Mouse (Mus musculus) granulocyte monocyte progenitor cell, adult 5-6 weeks (primary cell): Measurements from ENCODE around the gene Apobec3. TPM values are rescaled to one million over a fixed set of nuclear protein-coding genes. Genes with fewer than 3 reads are reported as not detected.
"Not testable (repeated sequence)": the region's sequence is repeated elsewhere in the genome, so short reads cannot be mapped to it uniquely, and the experiment has no call there.

Source experiments
- ATAC-seq: replicated peaks from 2 replicates; pipeline ENCODE4 v1.8.0; 2016; ENCODE audit warnings: mild to moderate bottlenecking, moderate TSS enrichment, inconsistent platforms; ENCODE audit not compliant: poor library complexity, severe bottlenecking
- total RNA-seq, 2 experiments: library from RNA; stranded (forward) in 1 of 2; stranded (reverse) in 1 of 2; fragments of 200-712, 200-1000 nt in 1 of 2; fragments of >200 nt in 1 of 2; fragmentation: Nextera tagmentation in 1 of 2; gene quantifications; 2 replicates each; pipeline ENCODE4 v1.2.3; 2014 to 2017

Apobec3 gene
- total RNA-seq, 2 experiments from 2014 or later = 162 to 215 TPM

DNA sequence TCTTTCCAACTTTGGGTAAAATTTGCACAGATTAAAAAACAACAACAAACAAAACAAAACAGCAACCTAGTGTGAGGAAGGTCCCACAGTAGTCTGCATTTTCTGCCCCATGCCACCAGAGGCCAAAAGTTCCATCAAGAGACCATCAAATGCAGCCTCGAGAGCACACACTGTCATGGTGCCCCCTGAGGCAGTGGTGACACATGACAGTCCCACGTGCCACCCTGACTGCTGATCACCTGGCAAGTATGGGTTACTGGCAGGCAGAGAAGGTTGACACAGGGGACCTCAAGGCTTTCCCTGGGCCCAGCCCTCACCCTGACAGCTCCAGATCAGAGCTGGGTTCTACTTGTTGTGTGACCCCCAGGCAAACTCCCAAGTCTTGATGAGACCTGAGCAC is 28.3 kb downstream of the Apobec3 start:
- ATAC-seq = no peak

DNA sequence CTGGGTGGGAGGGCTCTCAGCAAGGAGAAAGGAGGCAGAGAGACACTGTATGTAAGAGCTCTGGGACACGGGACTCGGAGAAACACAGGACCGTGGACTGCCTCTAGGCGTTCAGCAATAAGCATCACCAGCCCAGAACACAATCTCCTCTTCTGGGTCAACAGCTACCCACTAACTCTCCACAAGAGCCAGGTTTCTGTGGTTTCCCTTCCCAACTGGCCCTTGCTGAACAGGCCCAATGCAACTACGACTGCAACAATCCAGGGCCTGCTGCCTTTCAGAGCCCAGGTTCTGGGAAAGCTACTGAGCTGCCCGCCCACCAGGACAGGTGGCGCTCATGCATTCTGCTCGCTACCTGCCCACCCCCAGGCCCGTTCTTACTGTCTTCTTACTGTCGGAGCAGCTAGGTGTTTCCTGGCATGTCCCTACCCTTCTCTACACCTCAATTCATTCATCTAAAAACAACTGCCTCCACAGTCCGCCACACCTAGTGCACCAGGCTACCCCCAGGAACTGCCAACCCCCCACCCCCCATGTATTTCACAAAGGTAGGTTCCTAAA is 35.5 kb downstream of the Apobec3 start:
- no peak for ATAC-seq

GRCm38 (mm10) chr15:79927637-79928122 is 36.2 kb downstream of the Apobec3 start:
- ATAC-seq = peak; percentile 77

GRCm38 (mm10) chr15:79928316-79928715 is 36.9 kb downstream of the Apobec3 start:
- ATAC-seq = no peak

GRCm38 (mm10) chr15:79928736-79929135 is 37.3 kb downstream of the Apobec3 start:
- ATAC-seq = no peak

DNA sequence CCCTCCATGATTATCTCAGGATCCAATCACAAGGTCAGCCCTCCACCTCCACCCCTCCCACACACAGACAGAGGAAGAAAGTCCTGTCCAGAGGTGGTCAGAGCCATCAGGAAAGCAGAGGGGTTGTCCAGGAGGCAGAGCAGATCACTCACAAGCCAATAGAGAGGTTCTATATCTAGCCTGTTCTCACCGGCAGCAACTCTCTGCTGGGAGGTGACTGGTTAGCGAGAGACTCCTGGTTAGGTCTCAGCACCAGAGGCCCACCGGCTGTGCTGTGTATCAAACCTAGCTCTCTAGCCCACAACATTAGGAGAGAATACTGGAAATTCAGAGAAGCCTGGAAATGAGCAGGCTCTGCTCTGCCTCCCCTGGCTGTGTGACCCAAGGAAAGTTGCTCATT is 38.3 kb downstream of the Apobec3 start:
- ATAC-seq = no peak

DNA sequence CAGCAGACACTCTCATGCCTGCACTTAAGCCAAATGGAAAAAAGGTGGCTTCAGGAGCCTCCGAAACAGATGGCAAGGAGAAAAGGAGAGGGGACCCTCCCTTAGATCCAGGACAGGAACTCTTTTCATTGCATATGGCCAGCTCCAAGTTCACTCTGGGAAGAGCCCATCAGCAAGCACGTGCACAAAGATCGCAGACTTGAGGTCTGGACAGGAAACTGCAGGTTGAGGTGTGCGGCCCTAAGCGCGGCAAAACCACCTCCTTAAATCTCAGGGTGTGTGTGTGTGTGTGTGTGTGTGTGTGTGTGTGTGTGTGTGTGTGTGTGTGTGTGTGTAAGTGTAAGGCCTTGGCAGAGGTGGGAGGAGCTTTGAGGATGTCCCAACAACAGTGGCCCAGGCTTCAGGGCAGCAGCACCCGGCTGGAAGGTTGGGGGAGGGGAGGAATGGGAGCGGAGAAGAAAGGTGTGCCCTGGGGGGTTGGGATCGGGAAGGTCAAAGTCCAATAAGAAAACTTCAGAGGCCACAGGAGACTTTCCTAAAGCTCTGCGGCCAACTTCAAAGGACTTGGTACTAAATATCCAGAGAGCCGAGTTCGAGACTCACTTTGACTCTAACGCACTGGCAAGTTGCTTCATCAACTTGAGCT is 40.2 kb downstream of the Apobec3 start:
- no peak for ATAC-seq

GRCm38 (mm10) chr15:79932323-79932987 is 41.0 kb downstream of the Apobec3 start:
- ATAC-seq = peak; percentile 78

DNA sequence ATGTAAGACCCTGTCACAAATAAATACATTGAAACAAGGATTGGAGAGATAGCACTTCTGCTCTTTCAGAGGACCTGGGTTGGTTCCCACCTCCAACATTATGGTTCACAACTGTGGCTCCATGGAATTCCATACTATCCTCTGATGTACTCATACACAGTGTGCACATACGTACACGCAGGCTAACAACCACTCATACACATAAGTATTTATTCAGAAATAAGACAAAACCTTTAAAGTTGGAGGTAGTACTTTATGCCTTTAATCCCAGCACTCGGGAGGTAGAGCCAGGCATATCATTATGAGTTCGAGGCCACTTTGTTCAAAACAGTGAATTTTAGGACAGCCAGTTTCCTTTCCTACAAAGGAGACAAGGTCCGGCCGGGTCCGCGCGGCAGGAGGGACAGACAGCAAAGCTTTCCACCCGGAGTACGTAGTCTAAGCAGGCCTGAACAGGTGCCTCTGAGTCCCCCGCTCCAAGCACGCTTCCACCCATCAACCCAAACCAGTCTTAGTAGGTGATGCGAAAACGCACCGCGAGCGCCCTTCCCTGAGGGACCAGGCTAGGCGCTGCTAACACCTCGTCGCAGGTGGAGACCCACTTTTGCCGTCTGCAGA is 41.7 kb downstream of the Apobec3 start:
- ATAC-seq = no peak

DNA sequence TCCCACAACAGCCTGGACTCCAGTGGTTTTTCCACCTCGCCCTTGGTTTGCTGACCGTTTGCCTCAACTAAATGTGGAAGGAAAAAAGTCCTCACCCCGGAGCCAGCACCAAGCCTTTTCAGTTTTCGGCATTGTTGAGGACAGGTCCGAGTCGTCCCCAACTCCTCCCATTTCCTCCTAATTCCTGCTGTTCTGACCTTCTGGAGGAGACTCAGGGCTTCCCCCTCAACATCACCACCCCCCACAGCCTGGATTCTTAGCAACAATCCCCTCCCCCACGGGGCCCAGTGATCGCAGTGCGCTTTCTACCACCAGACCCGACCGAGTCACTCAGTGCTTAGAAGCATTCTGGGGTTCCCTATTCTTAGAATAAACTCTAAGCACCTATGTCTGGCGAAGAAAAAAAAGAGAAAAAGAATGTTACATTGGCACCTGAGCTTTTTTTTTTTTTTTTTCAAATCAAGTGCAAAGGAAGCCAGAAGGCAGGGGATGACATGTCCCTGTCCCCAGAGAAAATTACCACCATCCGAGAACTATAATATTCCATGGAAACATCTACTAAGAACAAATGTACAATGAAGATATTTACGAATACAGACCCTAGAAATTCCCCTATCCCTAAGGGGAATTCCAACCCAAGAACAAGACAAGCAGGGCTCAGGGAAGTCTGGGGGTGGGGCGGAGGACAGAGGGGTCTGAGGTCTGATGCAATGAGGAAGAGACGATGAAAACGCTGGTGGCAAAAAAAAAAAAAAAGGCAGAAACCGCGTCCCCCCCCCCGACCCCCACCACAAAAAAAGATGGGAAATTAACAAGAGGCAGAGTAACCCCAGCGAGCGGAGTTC is 42.4 kb downstream of the Apobec3 start:
- no peak for ATAC-seq

- no peak for ATAC-seq
Observed at GRCm38 (mm10) chr15:79934776-79935175, 43.3 kb downstream of the Apobec3 start.

DNA sequence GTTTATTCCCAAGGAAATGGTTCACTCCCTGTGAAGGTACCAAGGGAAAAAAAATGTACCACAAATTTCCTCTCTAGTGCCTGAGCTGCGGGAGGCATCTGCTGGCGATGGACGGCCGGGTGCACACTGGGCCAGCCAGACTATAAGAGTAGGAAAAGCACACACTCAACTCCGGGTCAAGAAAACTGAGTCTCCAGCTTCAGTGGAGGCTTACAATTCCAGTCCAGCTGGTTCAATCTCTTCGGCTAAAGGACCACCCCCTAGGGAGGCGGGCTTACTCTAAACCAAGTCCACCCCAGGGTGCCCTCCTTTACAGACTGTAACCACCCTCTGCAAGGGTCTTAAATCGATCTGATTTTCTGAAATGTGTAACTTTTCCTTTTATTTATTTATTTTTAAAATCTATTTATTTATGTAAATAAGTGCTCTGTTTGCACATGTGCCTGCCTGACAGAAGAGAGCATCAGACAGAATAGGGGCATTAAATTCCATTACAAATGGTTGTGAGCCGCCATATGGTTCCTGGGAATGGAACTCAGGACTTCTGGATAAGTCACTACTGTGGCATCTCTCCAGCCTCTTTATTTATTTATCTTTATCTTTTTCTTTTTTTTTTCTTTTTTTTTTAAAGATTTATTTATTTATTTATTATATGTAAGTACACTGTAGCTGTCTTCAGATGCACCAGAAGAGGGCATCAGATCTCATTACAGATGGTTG is 44.4 kb downstream of the Apobec3 start:
- ATAC-seq = no peak

DNA sequence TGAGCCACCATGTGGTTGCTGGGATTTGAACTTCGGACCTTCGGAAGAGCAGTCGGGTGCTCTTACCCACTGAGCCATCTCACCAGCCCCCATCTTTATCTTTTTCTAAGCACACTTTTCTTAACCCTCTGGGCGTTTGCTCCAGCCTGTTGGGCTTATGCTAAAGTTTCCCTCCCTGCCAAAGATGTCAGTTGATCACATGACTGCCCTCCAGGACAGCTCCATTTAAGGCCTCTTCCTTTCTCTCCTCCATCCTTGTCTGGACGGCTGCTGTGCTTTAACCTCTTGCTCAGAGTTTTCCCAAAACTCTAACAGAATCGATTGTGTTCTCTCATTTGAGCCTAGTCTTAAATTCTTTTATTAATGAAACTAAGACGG is 44.9 kb downstream of the Apobec3 start:
- ATAC-seq = no peak

GRCm38 (mm10) chr15:79939020-79939419 is 47.6 kb downstream of the Apobec3 start:
- no peak for ATAC-seq

DNA sequence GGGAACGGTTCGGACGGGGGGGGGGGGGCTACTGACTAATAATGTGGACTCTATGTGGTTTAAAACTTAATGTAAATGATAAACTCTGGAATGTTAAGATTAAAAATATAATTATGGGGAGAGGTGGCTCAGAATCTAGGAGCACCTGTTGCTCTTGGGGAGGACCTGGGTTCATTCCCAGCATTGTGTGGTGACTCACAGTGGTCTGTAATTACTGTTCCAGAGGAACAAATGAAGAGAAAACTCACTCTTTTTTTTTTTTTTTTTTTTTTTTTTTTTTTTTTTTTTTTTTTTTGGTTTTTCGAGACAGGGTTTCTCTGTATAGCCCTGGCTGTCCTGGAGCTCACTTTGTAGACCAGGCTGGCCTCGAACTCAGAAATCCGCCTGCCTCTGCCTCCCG is 48.0 kb downstream of the Apobec3 start:
- ATAC-seq = not testable (repeated sequence)

DNA sequence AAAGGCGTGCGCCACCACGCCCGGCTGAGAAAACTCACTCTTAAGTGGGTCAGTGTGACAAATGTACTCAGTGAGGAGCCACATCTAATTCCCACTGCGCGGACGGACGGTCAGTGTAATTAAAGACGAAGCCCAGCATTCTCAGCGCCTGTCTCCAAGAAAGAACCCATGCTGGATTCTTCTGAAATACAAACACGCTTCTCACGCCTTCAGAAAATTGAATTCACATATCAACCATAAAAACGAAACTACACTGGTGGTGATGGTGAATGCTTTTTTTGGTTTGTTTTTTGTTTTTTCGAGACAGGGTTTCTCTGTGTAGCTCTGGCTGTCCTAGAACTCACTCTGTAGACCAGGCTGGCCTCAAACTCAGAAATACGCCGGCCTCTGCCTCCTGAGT is 48.5 kb downstream of the Apobec3 start:
- no peak for ATAC-seq

GRCm38 (mm10) chr15:79940932-79941331 is 49.5 kb downstream of the Apobec3 start:
- peak; percentile 66 for ATAC-seq

- ATAC-seq = no peak
Observed at GRCm38 (mm10) chr15:79942541-79942940, 51.1 kb downstream of the Apobec3 start.

GRCm38 (mm10) chr15:79943584-79943983 is 52.1 kb downstream of the Apobec3 start:
- ATAC-seq = no peak

- no peak for ATAC-seq
Observed at GRCm38 (mm10) chr15:79944948-79945347, 53.5 kb downstream of the Apobec3 start.
